Mouse (Mus musculus) left cerebral cortex, adult 2 months (tissue): ENCODE results near the gene Resp18. TPM values are rescaled to one million over a fixed set of nuclear protein-coding genes. Genes with fewer than 3 reads are reported as not detected.

Experiments used
- DNase-seq, 2 experiments: peaks; one replicate each; pipeline ENCODE4 v3.0.0; 2021 to 2022; ENCODE audit warnings: low spot score in 2 of 2, mixed read lengths in 1 of 2; ENCODE audit errors: extremely low spot score in 1 of 2
- H3K27ac ChIP-seq: fragments of 200-600 bp; 2 replicates; pipeline ENCODE4 v1.8.1; 2022
- H3K4me3 ChIP-seq: fragments of 200-600 bp; 2 replicates; pipeline ENCODE4 v1.8.1; 2022
- CTCF ChIP-seq: fragments of 200-600 bp; IDR thresholded peaks from 2 replicates; pipeline ENCODE4 v1.8.1; 2022; ENCODE audit warnings: antibody characterized with exemption, mild to moderate bottlenecking, moderate library complexity
- intact Hi-C: fragments of 180-260 bp; cut with DNase I; formaldehyde crosslinking; loops from one replicate; pipeline ENCODE4 v1.15.1; 2025
- total RNA-seq, 2 experiments: library from RNA; stranded (reverse); gene quantifications; 2 replicates each; pipeline ENCODE4 v1.2.3; 2021

The Resp18 gene
- total RNA-seq, 2 experiments from 2014 or later, result 144 to 184 TPM

DNA sequence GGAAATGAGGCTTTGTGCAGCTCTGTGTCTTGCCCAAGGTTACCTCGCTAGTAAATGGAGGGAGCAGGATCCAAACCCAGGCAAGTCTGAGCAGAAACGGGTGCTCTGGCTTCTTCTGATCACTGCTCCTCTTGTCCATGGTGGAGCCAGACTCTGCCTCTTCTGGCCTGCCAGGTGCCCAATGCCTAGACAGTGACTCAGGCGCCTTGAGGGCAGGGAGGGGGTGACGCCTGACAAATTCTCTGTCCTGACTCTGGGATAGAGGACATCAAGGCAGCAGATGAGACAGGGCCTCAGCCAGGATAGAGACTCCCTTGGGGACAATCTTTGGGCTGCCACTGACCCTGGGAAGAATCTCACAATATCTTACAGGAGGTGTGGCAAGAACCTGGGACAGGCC lies 47.0 kb downstream of the Resp18 start:
- no peak for TF ChIP-seq CTCF
- no peak for DNase-seq
- Histone ChIP-seq H3K27ac (no peak overlapping the region), H3K4me3 (no peak overlapping the region)
- intact Hi-C loops, result no loop called here

DNA sequence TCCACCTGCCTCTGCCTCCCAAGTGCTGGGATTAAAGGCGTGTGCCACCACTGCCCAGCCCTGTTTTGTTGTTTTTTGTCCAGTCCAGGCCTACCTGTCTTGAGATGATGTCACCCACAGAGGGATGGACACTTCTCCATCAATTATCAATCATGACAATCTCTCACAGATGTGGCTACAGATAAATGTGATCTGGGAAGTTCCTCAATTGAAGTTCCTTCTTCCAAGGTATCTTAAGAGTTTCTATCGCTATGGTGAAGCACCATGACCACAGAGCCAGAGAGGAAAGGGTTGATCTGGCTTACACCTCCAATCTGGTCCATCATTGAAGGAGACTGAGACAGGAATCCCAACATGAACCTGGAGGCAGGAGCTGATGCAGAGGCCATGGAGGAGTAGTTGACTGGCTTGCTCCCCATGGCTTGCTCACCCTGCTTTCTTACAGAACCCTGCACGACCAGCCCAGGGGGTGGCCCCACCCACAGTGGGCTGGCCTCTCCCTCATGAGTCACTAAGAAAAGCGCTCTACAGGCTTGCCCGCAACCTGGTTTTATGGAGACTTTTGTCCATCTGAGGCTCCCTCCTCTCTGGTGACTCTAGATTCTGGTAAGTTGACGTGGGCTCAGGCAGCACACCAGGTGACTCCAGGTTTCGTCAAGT lies 47.8 kb downstream of the Resp18 start:
- intact Hi-C loops, result no loop called here
- no peak for DNase-seq
- H3K4me3 ChIP-seq, result no peak overlapping the region
- no peak for TF ChIP-seq CTCF
- no peak overlapping the region for H3K27ac ChIP-seq

DNA sequence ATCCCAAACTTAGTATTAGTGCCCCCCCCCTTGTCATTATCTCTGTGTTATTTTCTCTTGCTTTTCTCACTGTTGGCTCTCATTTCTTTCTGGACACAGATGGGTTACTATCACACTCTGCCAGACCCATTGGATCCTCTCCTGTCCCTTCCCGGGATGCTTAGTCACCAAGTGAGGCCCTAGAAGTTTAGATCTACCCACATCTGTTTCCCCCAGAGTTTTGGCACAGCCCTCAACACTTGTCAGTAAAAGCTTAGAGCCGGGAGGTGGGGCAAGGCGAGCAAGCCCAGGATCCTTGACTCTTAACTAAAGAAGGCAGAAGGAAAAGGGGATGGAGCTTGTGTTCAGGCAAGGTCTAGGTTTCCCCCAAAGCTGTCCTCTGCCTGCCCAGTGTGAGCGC lies 49.1 kb downstream of the Resp18 start:
- H3K4me3 ChIP-seq, result no peak overlapping the region
- no peak overlapping the region for H3K27ac ChIP-seq
- TF ChIP-seq CTCF, result no peak
- no peak for DNase-seq
- intact Hi-C loops, result no loop called here

DNA sequence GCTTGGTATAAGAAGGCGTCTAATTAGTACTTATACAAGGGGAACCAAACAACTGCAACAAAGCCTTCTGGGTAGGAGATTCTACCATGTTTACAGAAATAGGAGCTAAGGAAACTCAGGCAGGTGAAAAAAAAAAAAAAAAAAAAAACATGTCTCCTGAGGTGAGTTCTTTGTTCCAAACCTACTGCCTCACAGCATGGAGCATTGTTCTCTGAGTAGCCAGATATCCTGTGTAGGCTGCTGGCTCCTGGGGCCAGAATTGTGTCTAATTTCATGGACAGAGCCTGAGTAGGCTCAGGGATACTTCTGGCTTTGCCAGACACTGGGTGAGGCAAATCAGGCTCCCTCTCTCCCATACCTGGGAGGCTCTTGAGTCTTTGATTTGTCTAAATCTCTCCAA lies 50.6 kb downstream of the Resp18 start:
- no peak for TF ChIP-seq CTCF
- DNase-seq, result no peak
- Histone ChIP-seq H3K4me3 (no peak overlapping the region), H3K27ac (no peak overlapping the region)
- intact Hi-C loops, result no loop called here

DNA sequence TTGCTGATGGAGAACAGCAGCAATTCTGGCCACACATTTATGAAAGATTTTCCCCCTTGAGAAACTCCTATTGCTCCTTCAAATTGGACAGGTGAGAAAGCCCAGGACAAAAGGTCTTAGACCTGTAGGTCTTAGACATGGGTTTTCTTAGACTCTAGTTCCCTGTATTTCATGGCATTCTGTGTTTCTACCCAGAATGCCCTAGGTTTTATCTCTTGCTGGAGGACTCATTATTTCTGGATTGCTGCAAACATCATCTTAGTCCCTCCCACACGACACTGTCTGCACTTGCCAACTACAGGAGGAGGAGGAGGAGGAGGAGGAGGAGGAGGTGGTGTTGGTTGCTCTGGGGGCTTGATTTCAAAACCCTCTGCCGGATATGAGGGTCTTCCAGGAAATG lies 52.1 kb downstream of the Resp18 start:
- intact Hi-C loops, result no loop called here

DNA sequence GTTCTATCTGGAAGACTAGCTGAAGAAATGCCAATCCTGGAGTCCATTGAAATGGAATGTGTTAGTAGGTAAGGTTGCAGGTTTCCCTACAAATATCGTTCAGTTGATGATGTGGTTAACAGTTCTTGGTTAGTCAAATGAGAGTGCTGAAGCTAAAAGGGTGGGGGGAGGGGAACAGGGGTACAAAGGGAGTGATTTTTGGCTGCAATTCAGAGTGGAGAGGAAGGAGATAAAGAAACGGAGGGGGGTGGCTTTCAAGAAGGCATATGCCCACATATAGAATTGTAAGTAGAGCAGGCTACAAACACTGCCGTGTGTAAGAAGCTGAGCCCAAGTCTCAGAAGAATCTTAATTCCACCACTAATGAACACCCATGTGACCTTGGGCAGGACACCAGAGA lies 52.7 kb downstream of the Resp18 start:
- no peak for TF ChIP-seq CTCF
- no peak for DNase-seq
- H3K27ac ChIP-seq, result no peak overlapping the region
- H3K4me3 ChIP-seq, result no peak overlapping the region
- intact Hi-C loops, result no loop called here

More for the DNA sequence above, 52.1 kb downstream of the Resp18 start:
- no peak for DNase-seq
- Histone ChIP-seq H3K4me3 (no peak overlapping the region), H3K27ac (no peak overlapping the region)
- no peak for TF ChIP-seq CTCF

DNA sequence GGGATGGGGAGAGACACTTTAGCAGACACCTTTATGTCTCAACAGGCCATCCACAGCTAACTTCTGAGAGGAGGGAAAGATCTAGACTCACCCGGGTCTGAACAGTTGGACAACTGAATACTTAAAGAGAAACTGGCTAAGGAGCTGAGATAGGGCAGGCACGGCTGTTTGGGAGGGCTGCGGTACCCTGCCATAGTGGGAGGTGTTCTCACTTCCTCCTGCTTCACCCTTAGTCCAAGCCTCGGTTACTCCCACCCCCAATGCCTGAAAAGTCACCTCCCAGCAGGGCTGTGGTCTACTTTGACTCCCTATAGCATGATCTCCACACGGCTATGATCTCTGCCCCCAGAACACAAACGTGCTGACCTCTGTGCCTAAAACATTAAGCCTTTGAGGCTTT lies 54.7 kb downstream of the Resp18 start:
- intact Hi-C loops, result no loop called here
- no peak overlapping the region for H3K4me3 ChIP-seq
- no peak overlapping the region for H3K27ac ChIP-seq
- TF ChIP-seq CTCF, result no peak
- DNase-seq, result no peak

DNA sequence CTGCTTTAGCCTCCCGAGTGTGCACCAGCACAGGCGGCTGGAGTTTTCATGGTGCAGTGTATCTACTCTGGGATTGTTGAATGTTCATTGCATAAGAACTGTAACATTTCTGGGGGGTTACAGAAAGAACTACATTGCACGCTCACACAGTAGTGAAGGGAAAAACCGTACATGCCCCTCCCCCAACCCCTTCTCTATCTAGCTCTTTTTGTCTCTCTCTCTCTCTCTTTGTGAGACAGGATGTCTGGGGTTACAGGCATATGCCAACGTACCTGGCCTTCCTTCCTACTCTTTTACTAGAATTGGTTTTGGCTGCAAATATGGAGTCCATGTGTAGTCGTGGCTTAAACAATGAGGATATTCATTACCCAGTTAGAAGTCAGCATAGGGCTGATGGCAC lies 55.3 kb downstream of the Resp18 start:
- no peak overlapping the region for H3K4me3 ChIP-seq
- no peak overlapping the region for H3K27ac ChIP-seq
- intact Hi-C loops, result no loop called here
- no peak for DNase-seq
- no peak for TF ChIP-seq CTCF

Other genes starting within 250 kb of the Resp18 start
- 1 to 10 TPM; 2.4 to 3.3 TPM for gene Nhej1, start 153.2 kb downstream of the Resp18 start, total RNA-seq
- 1 to 10 TPM; 2.7 to 3.3 TPM for gene Slc23a3, start 144.5 kb downstream of the Resp18 start, total RNA-seq
- 10 to 100 TPM; 32.5 to 36.0 TPM for gene Cnppd1, start 135.7 kb downstream of the Resp18 start, total RNA-seq
- gene Retreg2, start 135.6 kb downstream of the Resp18 start, total RNA-seq, result 100 to 1,000 TPM; 199 to 200 TPM
- 10 to 100 TPM; 27.6 to 28.9 TPM for gene Zfand2b, start 109.8 kb downstream of the Resp18 start, total RNA-seq
- gene Abcb6, start 98.0 kb downstream of the Resp18 start, total RNA-seq, result 10 to 100 TPM; 24.9 to 25.4 TPM
- 10 to 100 TPM; 25.7 to 30.7 TPM for gene Ankzf1, start 86.3 kb downstream of the Resp18 start, total RNA-seq
- gene Atg9a, start 86.2 kb downstream of the Resp18 start, total RNA-seq, result 100 to 1,000 TPM; 131 to 132 TPM
- 10 to 100 TPM; 12.7 to 15.6 TPM for gene Glb1l, start 67.6 kb downstream of the Resp18 start, total RNA-seq
- gene Stk16, start 67.6 kb downstream of the Resp18 start, total RNA-seq, result 10 to 100 TPM; 85.6 to 86.0 TPM
- 100 to 1,000 TPM; 594 to 616 TPM for gene Tuba4a, start 58.5 kb downstream of the Resp18 start, total RNA-seq
- gene A630095N17Rik, start 46.3 kb downstream of the Resp18 start, total RNA-seq, result not detected
- gene Dnajb2, start 42.0 kb downstream of the Resp18 start, total RNA-seq, result 100 to 1,000 TPM in 1 of 2 experiments, 10 to 100 TPM in 1; 93.6 to 102 TPM
- gene Ptprn, start 13.9 kb downstream of the Resp18 start, total RNA-seq, result 100 to 1,000 TPM; 507 to 550 TPM
- 10 to 100 TPM; 49.4 to 53.0 TPM for gene Dnpep, start 39.6 kb upstream of the Resp18 start, total RNA-seq
- 1 to 10 TPM in 1 of 2 experiments, under 1 TPM in 1; 0.77 to 1.7 TPM for gene Des, start 81.9 kb upstream of the Resp18 start, total RNA-seq
- gene Speg, start 96.9 kb upstream of the Resp18 start, total RNA-seq, result 100 to 1,000 TPM; 199 to 215 TPM
- gene Gmppa, start 157.5 kb upstream of the Resp18 start, total RNA-seq, result 10 to 100 TPM; 65.0 to 69.4 TPM
- 10 to 100 TPM in 1 of 2 experiments, 1 to 10 TPM in 1; 8.7 to 13.2 TPM for gene Asic4, start 172.0 kb upstream of the Resp18 start, total RNA-seq
- 10 to 100 TPM; 80.5 to 87.3 TPM for gene Chpf, start 200.9 kb upstream of the Resp18 start, total RNA-seq
- 100 to 1,000 TPM; 110 to 112 TPM for gene Tmem198, start 201.1 kb upstream of the Resp18 start, total RNA-seq
- gene Obsl1, start 228.0 kb upstream of the Resp18 start, total RNA-seq, result 10 to 100 TPM; 29.3 to 29.8 TPM
- 10 to 100 TPM; 24.8 to 30.1 TPM for gene Inha, start 228.7 kb upstream of the Resp18 start, total RNA-seq
- gene Stk11ip, start 243.1 kb upstream of the Resp18 start, total RNA-seq, result 10 to 100 TPM; 34.3 to 35.8 TPM